Mouse (Mus musculus) lung, embryonic 16.5 days (tissue): Measurements from ENCODE around the gene Dgcr8. TPM values are rescaled to one million over a fixed set of nuclear protein-coding genes. Genes with fewer than 3 reads are reported as not detected.
"Not testable (repeated sequence)": the region's sequence is repeated elsewhere in the genome, so short reads cannot be mapped to it uniquely, and the experiment has no call there.

Experiments
- ATAC-seq: fragments of 200-750 bp; cut with Nextera tagmentation; 2 replicates; pipeline ENCODE4 v1.8.0; 2017; ENCODE audit warnings: low read depth, mild to moderate bottlenecking, moderate library complexity
- H3K27ac ChIP-seq: fragments of 300-500 bp; sonication (generic); 2 replicates; pipeline ENCODE4 v1.5.1; 2014; ENCODE audit warnings: mild to moderate bottlenecking, control low read depth, low read length
- H3K27me3 ChIP-seq: fragments of 300-500 bp; sonication (generic); 2 replicates; pipeline ENCODE4 v1.6.1; 2014; ENCODE audit warnings: low read depth, low read length, mixed read lengths; ENCODE audit not compliant: control insufficient read depth, insufficient read depth
- H3K36me3 ChIP-seq: fragments of 300-500 bp; sonication (generic); 2 replicates; pipeline ENCODE4 v1.6.1; 2014; ENCODE audit warnings: low read length; ENCODE audit not compliant: control insufficient read depth, insufficient read depth
- H3K4me1 ChIP-seq: fragments of 300-500 bp; sonication (generic); replicated peaks from 2 replicates; pipeline ENCODE4 v1.6.1; 2014; ENCODE audit warnings: low read length, mixed read lengths; ENCODE audit not compliant: control insufficient read depth, insufficient read depth
- H3K4me2 ChIP-seq: fragments of 300-500 bp; sonication (generic); 2 replicates; pipeline ENCODE4 v1.6.1; 2014; ENCODE audit warnings: low read depth, low read length, control low read depth
- H3K4me3 ChIP-seq: fragments of 300-500 bp; sonication (generic); 2 replicates; pipeline ENCODE4 v1.5.1; 2014; ENCODE audit warnings: mild to moderate bottlenecking, low read length, control low read depth
- H3K9ac ChIP-seq: fragments of 300-500 bp; sonication (generic); 2 replicates; pipeline ENCODE4 v1.6.1; 2014; ENCODE audit warnings: low read length, control low read depth
- H3K9me3 ChIP-seq: fragments of 300-500 bp; sonication (generic); 2 replicates; pipeline ENCODE4 v1.6.1; 2016; ENCODE audit warnings: low read length; ENCODE audit not compliant: control insufficient read depth
- WGBS: fragments of 180-500 bp; shearing (Covaris S2); extraction: QIAGEN DNeasy Blood & Tissue Kit; methylation state at CpG from one replicate; pipeline ENCODE4 v1.1.7; 2014; 5-methylcytosine and 5-hydroxymethylcytosine counted together
- polyA plus RNA-seq: library from polyadenylated mRNA; unstranded; fragments of >200 nt; fragmentation: Nextera tagmentation; extraction: Ambion mirVana; gene quantifications from 2 replicates; pipeline ENCODE4 v1.2.1, GENCODE M21; 2015

The Dgcr8 gene
- polyA plus RNA-seq, 1 experiment from 2014 or later, result 26.6 TPM

GRCm38 (mm10) chr16:18318992-18319391 lies 29.9 kb upstream of the Dgcr8 start:
- no peak overlapping the region for H3K27ac ChIP-seq
- no peak overlapping the region for H3K4me2 ChIP-seq
- no peak overlapping the region for H3K9ac ChIP-seq
- no peaks in the 10 kb centered on the region for H3K27me3 ChIP-seq
- H3K4me3 ChIP-seq, result no peak overlapping the region
- no peaks in the 10 kb centered on the region for H3K9me3 ChIP-seq
- H3K36me3 ChIP-seq, result no peaks in the 10 kb centered on the region
- ATAC-seq, result no peak
- 69% methylated on average over 3 of the region's 3 CpGs for WGBS
- H3K4me1 ChIP-seq, result no peaks in the 10 kb centered on the region

GRCm38 (mm10) chr16:18308159-18308558 lies 19.1 kb upstream of the Dgcr8 start:
- no peak for ATAC-seq
- Histone ChIP-seq H3K4me1 (no peaks in the 10 kb centered on the region), H3K36me3 (0 out of 2 replicates have a peak, but pooled peaks cover 2% of the 10 kb centered on the region), H3K27ac (no peak overlapping the region), H3K9ac (no peak overlapping the region), H3K27me3 (no peaks in the 10 kb centered on the region), H3K4me2 (no peak overlapping the region), H3K4me3 (no peak overlapping the region), H3K9me3 (no peaks in the 10 kb centered on the region)
- WGBS, result 83% methylated on average over 1 of the region's 1 CpGs

- WGBS, result 3% methylated on average over 9 of the region's 10 CpGs
- peak overlapping the region; percentile 55; the same call in 1 of the 2 replicates for H3K27ac ChIP-seq
- ATAC-seq, result not testable (repeated sequence)
These were observed 568 bp upstream of the Dgcr8 start for GRCm38 (mm10) chr16:18289614-18290013.

GRCm38 (mm10) chr16:18288581-18289061 lies 425 bp downstream of the Dgcr8 start:
- Histone ChIP-seq H3K4me3 (peak overlapping the region; percentile 76), H3K4me2 (peak overlapping the region; percentile 73), H3K9me3 (no peaks in the 10 kb centered on the region), H3K27ac (peak overlapping the region; percentile 91), H3K27me3 (no peaks in the 10 kb centered on the region), H3K4me1 (peaks cover 20% of the 10 kb centered on the region), H3K36me3 (peaks cover 14% of the 10 kb centered on the region), H3K9ac (peak overlapping the region; percentile 89)
- ATAC-seq, result peak; percentile 92
- 0% methylated on average over 23 of the region's 31 CpGs for WGBS

More at GRCm38 (mm10) chr16:18289614-18290013, 568 bp upstream of the Dgcr8 start:
- peaks cover 20% of the 10 kb centered on the region for H3K4me1 ChIP-seq
- H3K27me3 ChIP-seq, H3K9me3 ChIP-seq, H3K36me3 ChIP-seq: not testable (repeated sequence)
- peak overlapping the region; percentile 65 for H3K9ac ChIP-seq
- peak overlapping the region; percentile 48 for H3K4me2 ChIP-seq
- peak overlapping the region; percentile 76 for H3K4me3 ChIP-seq

- peak overlapping the region; percentile 73 for H3K4me2 ChIP-seq
- peak overlapping the region; percentile 91; the same call in 1 of the 2 replicates for H3K27ac ChIP-seq
- H3K9me3 ChIP-seq, result no peaks in the 10 kb centered on the region
- H3K9ac ChIP-seq, result peak overlapping the region; percentile 89
- peak overlapping the region; percentile 76 for H3K4me3 ChIP-seq
- H3K27me3 ChIP-seq, result no peaks in the 10 kb centered on the region
- 0% methylated on average over 4 of the region's 4 CpGs for WGBS
- H3K4me1 ChIP-seq, result peaks cover 20% of the 10 kb centered on the region
- peaks cover 19% of the 10 kb centered on the region for H3K36me3 ChIP-seq
- ATAC-seq, result no peak
These were observed 880 bp downstream of the Dgcr8 start for GRCm38 (mm10) chr16:18288166-18288565.

GRCm38 (mm10) chr16:18275166-18275565 lies 13.9 kb downstream of the Dgcr8 start:
- no peaks in the 10 kb centered on the region for H3K9me3 ChIP-seq
- no peak overlapping the region for H3K9ac ChIP-seq
- 82% methylated on average over 2 of the region's 2 CpGs for WGBS
- H3K27ac ChIP-seq, result no peak overlapping the region
- H3K4me3 ChIP-seq, result no peak overlapping the region
- no peak overlapping the region for H3K4me2 ChIP-seq
- no peak for ATAC-seq
- no peaks in the 10 kb centered on the region for H3K4me1 ChIP-seq
- peaks cover 78% of the 10 kb centered on the region for H3K36me3 ChIP-seq
- H3K27me3 ChIP-seq, result no peaks in the 10 kb centered on the region

GRCm38 (mm10) chr16:18268182-18268581 lies 20.9 kb downstream of the Dgcr8 start:
- 77% methylated on average over 5 of the region's 5 CpGs for WGBS
- H3K36me3 ChIP-seq, result peaks cover 59% of the 10 kb centered on the region
- no peaks in the 10 kb centered on the region for H3K4me1 ChIP-seq
- H3K4me2 ChIP-seq, result no peak overlapping the region
- no peak for ATAC-seq
- no peak overlapping the region for H3K27ac ChIP-seq
- H3K9ac ChIP-seq, result no peak overlapping the region
- no peak overlapping the region for H3K4me3 ChIP-seq
- H3K9me3 ChIP-seq, result no peaks in the 10 kb centered on the region
- no peaks in the 10 kb centered on the region for H3K27me3 ChIP-seq

GRCm38 (mm10) chr16:18265024-18265423 lies 24.0 kb downstream of the Dgcr8 start:
- ATAC-seq, result no peak
- no peak overlapping the region for H3K27ac ChIP-seq
- no peak overlapping the region for H3K9ac ChIP-seq
- 91% methylated on average over 2 of the region's 2 CpGs for WGBS
- no peak overlapping the region for H3K4me2 ChIP-seq
- no peaks in the 10 kb centered on the region for H3K4me1 ChIP-seq
- no peaks in the 10 kb centered on the region for H3K27me3 ChIP-seq
- H3K9me3 ChIP-seq, result no peaks in the 10 kb centered on the region
- H3K4me3 ChIP-seq, result no peak overlapping the region
- peaks cover 52% of the 10 kb centered on the region for H3K36me3 ChIP-seq

- Histone ChIP-seq H3K4me3 (no peak within 1 kb of the TSS), H3K9me3 (no peaks in the 10 kb centered on the region), H3K27ac (no peak within 1 kb of the TSS), H3K27me3 (no peaks in the 10 kb centered on the region), H3K4me1 (no peaks in the 10 kb centered on the region), H3K36me3 (peaks cover 73% of the 10 kb centered on the region), H3K4me2 (no peak within 1 kb of the TSS), H3K9ac (no peak within 1 kb of the TSS)
- 93% methylated on average over 2 of the region's 2 CpGs for WGBS
- no peak for ATAC-seq
These were observed 30.8 kb downstream of the Dgcr8 start, which contains the start of gene Gm49776 for GRCm38 (mm10) chr16:18258221-18258620. Gene Gm49776, minus strand, starts transcription at chr16:18258321.

GRCm38 (mm10) chr16:18253866-18254265 lies 35.2 kb downstream of the Dgcr8 start:
- peaks cover 57% of the 10 kb centered on the region for H3K36me3 ChIP-seq
- no peak overlapping the region for H3K9ac ChIP-seq
- no peak overlapping the region for H3K4me3 ChIP-seq
- whole genome bisulfite sequencing, result 88% methylated on average over 1 of the region's 1 CpGs
- H3K4me1 ChIP-seq, result peaks cover 14% of the 10 kb centered on the region
- H3K9me3 ChIP-seq, result no peaks in the 10 kb centered on the region
- no peaks in the 10 kb centered on the region for H3K27me3 ChIP-seq
- no peak for ATAC-seq
- H3K4me2 ChIP-seq, result no peak overlapping the region
- no peak overlapping the region for H3K27ac ChIP-seq
